In the genomic region with DNA sequence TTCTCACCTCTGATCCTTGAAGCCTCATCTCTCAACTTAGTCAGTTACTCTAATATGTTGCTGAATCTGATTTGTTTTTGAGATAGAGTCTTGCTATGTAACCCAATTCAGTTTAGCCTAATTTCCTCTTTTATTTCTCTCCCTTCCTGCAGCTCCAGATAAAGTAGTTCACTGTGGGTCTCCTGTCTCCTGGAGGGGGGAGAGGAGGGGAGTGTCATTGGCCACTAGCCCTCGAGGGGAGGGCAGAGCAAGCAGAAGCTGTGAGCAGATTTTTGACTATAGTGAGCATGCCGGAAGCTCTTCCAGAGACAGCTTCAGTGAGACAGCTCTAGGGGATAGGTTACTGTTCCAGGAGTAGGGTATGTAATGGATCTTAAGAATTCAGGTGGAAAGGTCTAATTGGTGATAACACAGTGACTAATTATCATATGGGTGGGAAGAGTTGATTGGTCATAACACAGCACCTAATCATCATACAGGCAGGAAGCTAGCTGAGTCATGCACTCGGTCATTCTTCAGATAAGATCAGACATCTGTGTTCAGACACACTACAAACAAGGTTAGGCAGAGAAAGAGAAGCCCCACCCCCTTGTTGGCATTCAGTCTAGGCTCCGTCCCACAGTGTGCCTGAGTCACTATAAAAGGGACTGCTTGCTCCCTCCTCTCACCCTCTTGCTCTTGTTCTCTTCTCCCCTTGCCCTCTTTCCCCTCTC, we compare ENCODE assay signal across 10 mouse cellular contexts. TPM values are rescaled to one million over a fixed set of nuclear protein-coding genes. Genes with fewer than 3 reads are reported as not detected.
DNase-seq lines count a peak whose midpoint lies in the region; ATAC-seq lines count a peak whose summit lies in the region.
"Had no signal": no experiment of that assay in that cellular context is flagged by ENCODE, and none has a peak within 500 bp of the region (broad histone marks: within the 10 kb centered on the region; RNA-seq: fewer than 3 reads in every experiment).

No protein-coding gene starts in this region.

- peak; percentile 83 for DNase-seq in Muller cell, postnatal 12 days (ENCODE audit: inconsistent ontology term)
- DNase-seq in brain, adult 2 months (ENCODE audit: low read depth, low spot score) = peak; percentile 48
- DNase-seq in cerebellum, postnatal 36 days = no peak
- DNase-seq in cerebellum, adult 11-12 months = no peak
- DNase-seq in gastrocnemius, adult 8-10 months (ENCODE audit: low spot score in 2 of 2) = no peak
- DNase-seq in left cerebral cortex, adult 11 months (ENCODE audit: low spot score) = no peak

- no peak overlapping the region for H3K27ac ChIP-seq in lung, embryonic 16.5 days (ENCODE audit: low read length)
- H3K27ac ChIP-seq: embryonic facial prominence, embryonic 15.5 days had no signal

- H3K36me3 ChIP-seq in lung, embryonic 16.5 days (ENCODE audit: control insufficient read depth, insufficient read depth, low read length) = no peaks in the 10 kb centered on the region
- H3K36me3 ChIP-seq: embryonic facial prominence, embryonic 15.5 days had no signal

- no peaks in the 10 kb centered on the region; the same call in 1 of the 2 replicates for H3K4me1 ChIP-seq in lung, embryonic 16.5 days (replicated peaks; ENCODE audit: control insufficient read depth, insufficient read depth, low read length)
- H3K4me1 ChIP-seq: embryonic facial prominence, embryonic 15.5 days had no signal

- ATAC-seq in hematopoietic stem cell, adult 5-6 weeks (replicated peaks in 1 of 2; ENCODE audit: insufficient read depth in 1 of 2, low FRiP score in 2 of 2, low TSS enrichment in 1 of 2, low read depth in 1 of 2, poor library complexity in 2 of 2, severe bottlenecking in 2 of 2) = peak; percentile 92 to 93
- peak; percentile 76 for ATAC-seq in lung, embryonic 16.5 days (ENCODE audit: low read depth)

- no peaks in the 10 kb centered on the region for H3K9me3 ChIP-seq in lung, embryonic 16.5 days (ENCODE audit: control insufficient read depth, low read length)
- H3K9me3 ChIP-seq: embryonic facial prominence, embryonic 15.5 days had no signal

- no peak overlapping the region for H3K9ac ChIP-seq in lung, embryonic 16.5 days (ENCODE audit: low read length)
- H3K9ac ChIP-seq: embryonic facial prominence, embryonic 15.5 days had no signal

- no peak overlapping the region for H3K4me3 ChIP-seq in lung, embryonic 16.5 days (ENCODE audit: low read length)
- H3K4me3 ChIP-seq: embryonic facial prominence, embryonic 15.5 days; myocyte had no signal

- no peak overlapping the region for H3K4me2 ChIP-seq in lung, embryonic 16.5 days (ENCODE audit: low read depth, low read length)
- H3K4me2 ChIP-seq: embryonic facial prominence, embryonic 15.5 days had no signal

- WGBS in lung, embryonic 16.5 days = 5% methylated on average over 4 of the region's 4 CpGs

- no peaks in the 10 kb centered on the region for H3K27me3 ChIP-seq in lung, embryonic 16.5 days (ENCODE audit: control insufficient read depth, insufficient read depth, low read depth, low read length)
- H3K27me3 ChIP-seq: embryonic facial prominence, embryonic 15.5 days had no signal

RNA-seq across cellular contexts. Expression of gene Pth, which starts 30.9 kb away (rescaled TPM):
- total RNA-seq in hematopoietic stem cell, adult 5-6 weeks (2017) = not detected in 2 replicates
- polyA plus RNA-seq in lung, embryonic 16.5 days (2015; fragmentation: Nextera tagmentation; extraction: Ambion mirVana) = 0.23 TPM in 1 of 2 replicates, not detected in the other
- total RNA-seq in gastrocnemius, adult 8-10 months (2022) = not detected
- polyA plus RNA-seq: myocyte had no signal

RNA-seq across cellular contexts. Expression of gene Btbd10, which starts 50.0 kb away (rescaled TPM):
- 27.8 and 31.7 TPM in 2 replicates for total RNA-seq in hematopoietic stem cell, adult 5-6 weeks (2017)
- 23.0 and 24.8 TPM in 2 replicates for polyA plus RNA-seq in lung, embryonic 16.5 days (2015; fragmentation: Nextera tagmentation; extraction: Ambion mirVana)
- 1 to 10 TPM; 5.8 to 7.7 (median 6.6) TPM for total RNA-seq in gastrocnemius, adult 8-10 months (2022)

Comparison
In these comparisons a context has a peak if more than half of its experiments do, and no peak if none do; other contexts are left out.
1. DNase-seq: peak in Muller cell, postnatal 12 days (single experiment) and brain, adult 2 months (single experiment); none in cerebellum, postnatal 36 days (0 of 2), cerebellum, adult 11-12 months (single experiment), gastrocnemius, adult 8-10 months (0 of 2) and left cerebral cortex, adult 11 months (single experiment).